Mouse (Mus musculus) common myeloid progenitor, adult 5-6 weeks (primary cell): ENCODE data around the gene Rspo3. TPM values are rescaled to one million over a fixed set of nuclear protein-coding genes. Genes with fewer than 3 reads are reported as not detected.

Experiments used
- ATAC-seq: replicated peaks from 2 replicates; pipeline ENCODE4 v1.8.0; 2016; ENCODE audit warnings: low read depth, mild to moderate bottlenecking, moderate TSS enrichment, inconsistent platforms; ENCODE audit not compliant: poor library complexity, severe bottlenecking
- total RNA-seq: library from RNA; stranded (forward); fragments of 200-1000, 187-1606 nt; gene quantifications from 2 replicates; pipeline ENCODE4 v1.2.3, GENCODE M21; 2017

Rspo3 gene
- total RNA-seq, 1 experiment from 2014 or later = not detected

DNA sequence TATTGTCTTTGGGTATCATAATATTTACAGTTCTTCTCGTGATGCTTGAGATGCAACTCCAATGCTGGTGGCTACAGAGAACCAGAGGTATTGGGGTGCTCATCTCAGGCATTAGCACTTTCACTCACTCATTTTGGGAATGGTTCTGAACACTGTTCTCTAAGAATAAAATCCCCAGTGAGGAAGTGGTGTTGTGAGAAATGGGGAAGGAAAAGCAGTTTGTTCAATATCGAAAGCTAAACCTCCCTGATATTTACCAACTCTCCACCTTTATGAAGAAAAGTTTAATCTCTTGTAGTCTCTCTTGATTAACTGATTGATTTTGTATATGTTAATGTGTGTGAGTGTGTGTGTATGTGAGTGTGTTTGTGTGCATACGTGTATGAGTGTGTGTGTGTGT lies 90.6 kb downstream of the Rspo3 start:
- 0 out of 2 replicates have a peak, but pooled peaks have one; percentile 8 for ATAC-seq

- no peak for ATAC-seq
Observed at GRCm38 (mm10) chr10:29441297-29441696, 94.4 kb downstream of the Rspo3 start.

DNA sequence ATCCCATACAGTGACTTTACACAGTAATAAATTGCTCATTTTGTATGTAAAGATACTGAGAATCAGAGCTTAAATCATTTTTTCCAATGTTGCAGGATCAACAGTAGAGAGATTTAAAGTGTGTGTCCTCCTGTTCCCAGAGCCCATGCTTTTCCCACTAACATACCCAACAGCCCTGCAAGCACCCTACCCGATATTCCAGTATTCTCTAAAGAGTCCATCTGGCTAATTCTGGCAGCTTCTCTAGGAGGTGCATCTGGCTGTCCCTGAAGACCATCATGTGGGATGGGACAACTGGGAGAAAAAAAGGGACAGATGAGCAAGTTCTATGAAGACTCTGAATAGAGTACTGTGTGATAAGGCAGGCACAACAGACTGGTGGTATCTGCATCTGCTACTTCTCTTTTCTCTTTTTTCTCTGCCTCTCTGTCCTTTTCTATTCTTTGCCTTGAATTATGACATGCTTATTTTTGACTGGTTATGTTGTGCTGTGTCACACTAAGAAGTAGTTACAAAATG lies 102.7 kb downstream of the Rspo3 start:
- no peak for ATAC-seq

- no peak for ATAC-seq
Observed at GRCm38 (mm10) chr10:29426660-29427059, 109.0 kb downstream of the Rspo3 start.

DNA sequence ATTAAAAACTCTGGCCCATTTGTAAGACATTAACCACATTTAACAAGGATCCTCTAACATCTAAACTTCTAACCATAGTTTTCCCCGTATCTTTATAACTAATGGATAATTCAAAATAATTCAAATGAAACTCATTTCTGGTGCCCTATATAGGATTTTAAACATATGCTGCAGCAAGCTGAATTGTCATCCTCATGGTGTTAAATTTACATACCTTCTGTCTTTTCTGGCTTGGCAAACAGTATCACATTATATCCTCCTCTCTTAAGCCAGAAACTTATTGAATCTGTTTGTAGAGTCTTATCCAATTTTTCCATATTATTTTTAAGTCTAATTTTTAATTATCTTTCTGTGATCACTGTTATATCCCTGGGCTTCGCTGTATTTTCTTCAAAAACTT lies 111.1 kb downstream of the Rspo3 start:
- no peak for ATAC-seq

GRCm38 (mm10) chr10:29414361-29414760 lies 121.3 kb downstream of the Rspo3 start:
- ATAC-seq = no peak

GRCm38 (mm10) chr10:29402656-29403268 lies 132.9 kb downstream of the Rspo3 start:
- no peak for ATAC-seq

Other genes starting within 250 kb of the Rspo3 start
- 38.2 and 51.8 TPM in 2 replicates for gene Echdc1, start 222.7 kb downstream of the Rspo3 start, total RNA-seq
- 45.1 and 65.0 TPM in 2 replicates for gene Rnf146, start 173.4 kb downstream of the Rspo3 start, total RNA-seq